Mouse (Mus musculus) liver, embryonic 16.5 days (tissue): ENCODE data around the gene Glg1. TPM values are rescaled to one million over a fixed set of nuclear protein-coding genes. Genes with fewer than 3 reads are reported as not detected.
"Not testable (repeated sequence)": the region's sequence is repeated elsewhere in the genome, so short reads cannot be mapped to it uniquely, and the experiment has no call there.

ENCODE experiments used
- ATAC-seq: fragments of 200-750 bp; cut with Nextera tagmentation; 2 replicates; pipeline ENCODE4 v1.8.0; 2017; ENCODE audit warnings: low read depth, mild to moderate bottlenecking, moderate number of reproducible peaks, moderate library complexity
- H3K27ac ChIP-seq: fragments of 300-500 bp; sonication (generic); 2 replicates; pipeline ENCODE4 v1.5.1; 2014; ENCODE audit warnings: mild to moderate bottlenecking, low read length
- H3K27me3 ChIP-seq: fragments of 300-500 bp; sonication (generic); 2 replicates; pipeline ENCODE4 v1.6.1; 2014; ENCODE audit warnings: low read depth, low read length, mixed read lengths; ENCODE audit not compliant: control insufficient read depth, insufficient read depth
- H3K36me3 ChIP-seq: fragments of 300-500 bp; sonication (generic); 2 replicates; pipeline ENCODE4 v1.6.1; 2014; ENCODE audit warnings: mild to moderate bottlenecking; ENCODE audit not compliant: control insufficient read depth, insufficient read depth
- H3K4me1 ChIP-seq: fragments of 300-500 bp; sonication (generic); 2 replicates; pipeline ENCODE4 v1.6.1; 2014; ENCODE audit warnings: low read depth, low read length, mixed read lengths; ENCODE audit not compliant: control insufficient read depth
- H3K4me2 ChIP-seq: fragments of 300-500 bp; sonication (generic); 2 replicates; pipeline ENCODE4 v1.6.1; 2014; ENCODE audit warnings: low read depth, low read length, mixed read lengths
- H3K4me3 ChIP-seq: fragments of 300-500 bp; sonication (generic); 2 replicates; pipeline ENCODE4 v1.5.1; 2014; ENCODE audit warnings: low read depth, mild to moderate bottlenecking, low read length
- H3K9ac ChIP-seq: fragments of 300-500 bp; sonication (generic); 2 replicates; pipeline ENCODE4 v1.6.1; 2014; ENCODE audit warnings: low read depth, low read length
- H3K9me3 ChIP-seq: fragments of 300-500 bp; sonication (generic); replicated peaks from 2 replicates; pipeline ENCODE4 v1.6.1; 2016; ENCODE audit warnings: low read length; ENCODE audit not compliant: control insufficient read depth
- WGBS: fragments of 180-500 bp; shearing (Covaris S2); extraction: QIAGEN DNeasy Blood & Tissue Kit; methylation state at CpG from one replicate; pipeline ENCODE4 v1.1.7; 2014; ENCODE audit not compliant: insufficient replicate concordance; 5-methylcytosine and 5-hydroxymethylcytosine counted together
- microRNA-seq: library from miRNA; unstranded; fragments of <30 nt; microRNA quantifications from one replicate; pipeline ENCODE4, GENCODE M21; 2016
- polyA plus RNA-seq: library from polyadenylated mRNA; unstranded; fragments of >200 nt; fragmentation: Nextera tagmentation; extraction: Ambion mirVana; gene quantifications from 2 replicates; pipeline ENCODE4 v1.2.1, GENCODE M21; 2015

The Glg1 gene
- polyA plus RNA-seq, 1 experiment from 2014 or later: 17.4 TPM

GRCm38 (mm10) chr8:111144901-111145459, 114.0 kb downstream of the Glg1 start:
- ATAC-seq: peak; percentile 74
- H3K36me3 ChIP-seq, H3K9me3 ChIP-seq, H3K27me3 ChIP-seq, H3K27ac ChIP-seq: not testable (repeated sequence)
- H3K9ac ChIP-seq: peak overlapping the region; percentile 63
- peaks cover 19% of the 10 kb centered on the region for H3K4me1 ChIP-seq
- H3K4me3 ChIP-seq: peak overlapping the region; percentile 72
- H3K4me2 ChIP-seq: peak overlapping the region; percentile 96
- WGBS: 0% methylated on average over 57 of the region's 63 CpGs

- Histone ChIP-seq H3K9ac (no peak overlapping the region), H3K27ac (no peak overlapping the region), H3K4me1 (peaks cover 19% of the 10 kb centered on the region), H3K36me3 (no peaks in the 10 kb centered on the region; the same call in 1 of the 2 replicates), H3K9me3 (no peaks in the 10 kb centered on the region), H3K4me2 (no peak overlapping the region), H3K4me3 (no peak overlapping the region), H3K27me3 (no peaks in the 10 kb centered on the region)
- no peak for ATAC-seq
Measured at GRCm38 (mm10) chr8:111142521-111142920, 116.5 kb downstream of the Glg1 start.

GRCm38 (mm10) chr8:111130756-111131155, 128.3 kb downstream of the Glg1 start:
- Histone ChIP-seq H3K9me3 (no peaks in the 10 kb centered on the region), H3K4me1 (no peaks in the 10 kb centered on the region), H3K27me3 (no peaks in the 10 kb centered on the region), H3K9ac (no peak overlapping the region), H3K4me3 (no peak overlapping the region), H3K27ac (no peak overlapping the region), H3K4me2 (no peak overlapping the region), H3K36me3 (no peaks in the 10 kb centered on the region)
- 84% methylated on average over 2 of the region's 2 CpGs for WGBS
- no peak for ATAC-seq

- Histone ChIP-seq H3K4me2 (no peak overlapping the region), H3K4me1 (no peaks in the 10 kb centered on the region), H3K4me3 (no peak overlapping the region), H3K27me3 (no peaks in the 10 kb centered on the region), H3K27ac (no peak overlapping the region), H3K9me3 (no peaks in the 10 kb centered on the region), H3K36me3 (peaks cover 3% of the 10 kb centered on the region), H3K9ac (no peak overlapping the region)
- 80% methylated on average over 3 of the region's 3 CpGs for WGBS
- no peak for ATAC-seq
Measured at GRCm38 (mm10) chr8:111119481-111119880, 139.5 kb downstream of the Glg1 start.

GRCm38 (mm10) chr8:111114891-111115290, 144.1 kb downstream of the Glg1 start:
- H3K9me3 ChIP-seq: no peaks in the 10 kb centered on the region
- H3K9ac ChIP-seq: no peak overlapping the region
- peaks cover 3% of the 10 kb centered on the region for H3K36me3 ChIP-seq
- H3K4me1 ChIP-seq: no peaks in the 10 kb centered on the region
- no peak for ATAC-seq
- H3K4me3 ChIP-seq: no peak overlapping the region
- no peaks in the 10 kb centered on the region for H3K27me3 ChIP-seq
- 85% methylated on average over 5 of the region's 5 CpGs for WGBS
- no peak overlapping the region for H3K27ac ChIP-seq
- no peak overlapping the region for H3K4me2 ChIP-seq

Small RNA genes lying within 50 kb of the gene (microRNA-seq; reads per million reads assigned to microRNA genes)
- not detected for gene Gm23193

Other genes starting within 250 kb of the Glg1 start
- gene Ddx19b, start 227.5 kb downstream of the Glg1 start, polyA plus RNA-seq: 2.6 and 2.7 TPM in 2 replicates
- 49.9 and 51.8 TPM in 2 replicates for gene Aars, start 226.1 kb downstream of the Glg1 start, polyA plus RNA-seq
- gene Exosc6, start 202.9 kb downstream of the Glg1 start, polyA plus RNA-seq: not detected in 2 replicates
- gene Clec18a, start 166.8 kb downstream of the Glg1 start, polyA plus RNA-seq: not detected in 2 replicates
- 2.5 and 2.9 TPM in 2 replicates for gene Pdpr, start 164.6 kb downstream of the Glg1 start, polyA plus RNA-seq
- gene Rfwd3, start 41.0 kb upstream of the Glg1 start, polyA plus RNA-seq: 44.6 and 48.2 TPM in 2 replicates
- gene Mlkl, start 79.0 kb upstream of the Glg1 start, polyA plus RNA-seq: 2.8 and 3.3 TPM in 2 replicates
- gene Fa2h, start 134.6 kb upstream of the Glg1 start, polyA plus RNA-seq: 0.13 TPM in 1 of 2 replicates, not detected in the other